Mouse (Mus musculus) right cerebral cortex, postnatal 25 days (tissue): ENCODE results near the gene Tmem260.

Source experiments
- DNase-seq: peaks from one replicate; pipeline ENCODE4 v3.0.0; 2022

The Tmem260 gene

DNA sequence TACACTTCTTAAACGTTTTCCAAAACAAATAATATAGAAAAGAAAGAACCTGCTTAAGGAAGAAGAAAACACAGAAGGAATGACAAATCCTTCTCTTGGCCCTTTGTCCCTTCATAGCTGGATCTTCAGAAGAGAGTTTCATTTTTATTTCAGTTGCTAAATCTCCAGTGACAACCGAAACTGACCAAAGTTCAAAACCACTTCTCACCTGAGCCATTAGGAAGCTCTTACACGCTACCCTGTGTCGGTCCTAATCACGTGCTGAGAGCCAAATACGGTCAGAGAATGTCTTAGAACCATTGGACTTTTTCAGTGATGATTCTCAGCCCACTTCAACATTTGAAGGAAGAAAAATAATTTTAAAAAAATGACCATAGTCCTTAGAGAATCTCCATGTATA lies 36.8 kb downstream of the Tmem260 start:
- DNase-seq: no peak

- no peak for DNase-seq
Measured at GRCm38 (mm10) chr14:48493896-48494295, 48.0 kb downstream of the Tmem260 start.

DNA sequence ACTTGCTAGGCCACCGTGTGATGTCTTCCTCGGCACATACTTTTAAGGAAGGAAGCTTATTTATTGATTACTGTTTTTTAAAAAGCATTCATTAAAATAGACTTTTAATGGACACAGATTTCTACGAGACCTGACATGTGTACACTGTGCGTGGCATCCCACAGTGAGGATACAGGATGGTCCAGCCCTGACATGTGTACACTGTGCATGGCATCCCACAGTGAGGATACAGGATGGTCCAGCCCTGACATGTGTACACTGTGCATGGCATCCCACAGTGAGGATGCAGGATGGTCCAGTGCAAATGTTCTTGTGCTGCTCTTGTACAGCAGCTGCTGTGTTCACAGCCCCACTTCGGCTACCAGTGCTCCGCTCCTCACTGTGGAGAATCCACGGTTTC lies 56.6 kb downstream of the Tmem260 start:
- DNase-seq: no peak

GRCm38 (mm10) chr14:48503691-48504565 lies 58.0 kb downstream of the Tmem260 start:
- no peak for DNase-seq

DNA sequence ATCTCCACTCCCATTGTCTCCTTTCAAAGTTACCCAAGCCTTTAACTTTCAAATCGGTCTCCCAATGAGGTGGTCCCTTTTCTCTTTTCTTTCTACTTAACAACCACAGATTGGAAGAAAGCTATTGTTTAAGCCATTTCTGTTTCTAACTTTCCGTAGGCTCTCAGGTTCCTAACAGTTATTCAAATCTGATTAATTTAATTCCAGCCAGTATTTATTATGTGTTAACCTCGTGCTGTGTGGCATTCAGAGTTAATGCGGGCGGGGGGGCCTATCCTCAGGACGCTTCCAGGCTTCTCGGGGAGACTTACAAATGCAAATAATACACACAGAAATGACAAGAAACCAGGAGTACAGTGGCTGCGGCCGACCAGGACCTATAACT lies 58.6 kb downstream of the Tmem260 start:
- DNase-seq: no peak

DNA sequence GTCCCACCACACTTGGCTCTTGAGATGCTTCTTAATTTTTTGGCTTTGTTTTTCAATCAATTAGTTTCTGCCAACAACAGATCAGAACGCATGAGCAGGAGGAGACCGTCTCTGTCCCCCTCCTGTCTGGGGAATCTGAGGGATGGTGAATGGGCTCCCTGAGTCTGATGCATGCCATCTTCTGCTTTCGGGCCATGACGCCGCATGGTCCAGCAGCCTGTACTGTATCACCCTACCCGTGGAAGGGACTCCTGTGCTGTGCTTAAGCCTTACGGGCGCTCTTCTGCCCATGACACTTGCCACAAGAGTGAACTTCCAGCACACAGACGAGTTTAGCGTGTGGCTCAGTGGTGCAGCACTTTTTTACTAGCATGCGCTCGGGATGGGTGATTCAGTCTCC lies 59.7 kb downstream of the Tmem260 start:
- DNase-seq: no peak

- DNase-seq: no peak
Measured at GRCm38 (mm10) chr14:48507376-48507775, 61.5 kb downstream of the Tmem260 start.

- DNase-seq: no peak
Measured at GRCm38 (mm10) chr14:48509131-48509530, 63.2 kb downstream of the Tmem260 start.

DNA sequence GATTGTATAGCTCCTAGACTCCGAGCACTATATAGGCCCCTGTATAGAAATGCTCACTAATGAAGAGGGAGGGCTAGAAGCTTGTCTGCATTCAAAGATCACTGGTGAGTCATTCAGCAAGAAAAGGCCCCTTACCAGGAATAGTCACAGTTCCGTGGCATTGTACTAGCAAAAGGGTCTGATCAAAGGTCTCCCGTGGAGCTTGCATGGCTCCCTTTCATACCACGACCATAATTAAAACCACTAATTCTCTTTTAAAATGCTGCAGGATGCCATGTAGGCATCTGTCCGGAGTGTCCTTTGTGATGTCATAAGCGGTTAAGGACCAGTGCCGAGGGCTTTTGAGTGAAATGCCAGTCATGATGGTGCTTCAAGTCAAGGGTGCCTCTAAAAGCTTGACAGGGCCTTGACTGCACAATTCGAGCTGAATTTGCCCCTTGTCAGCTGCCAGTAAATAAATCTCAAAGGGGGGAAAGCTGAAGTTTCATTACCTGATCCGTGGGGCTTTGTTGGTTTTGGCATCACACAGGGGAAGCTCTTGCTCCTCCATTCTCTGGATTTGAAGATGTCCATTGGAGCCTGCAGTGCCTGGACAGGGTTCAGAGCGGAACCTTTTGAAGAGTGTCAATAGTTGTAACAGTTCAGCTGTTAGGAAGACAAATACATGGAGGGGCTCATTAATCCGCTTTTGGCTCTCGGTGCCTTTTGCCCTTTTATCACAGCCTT lies 67.3 kb downstream of the Tmem260 start:
- no peak for DNase-seq

DNA sequence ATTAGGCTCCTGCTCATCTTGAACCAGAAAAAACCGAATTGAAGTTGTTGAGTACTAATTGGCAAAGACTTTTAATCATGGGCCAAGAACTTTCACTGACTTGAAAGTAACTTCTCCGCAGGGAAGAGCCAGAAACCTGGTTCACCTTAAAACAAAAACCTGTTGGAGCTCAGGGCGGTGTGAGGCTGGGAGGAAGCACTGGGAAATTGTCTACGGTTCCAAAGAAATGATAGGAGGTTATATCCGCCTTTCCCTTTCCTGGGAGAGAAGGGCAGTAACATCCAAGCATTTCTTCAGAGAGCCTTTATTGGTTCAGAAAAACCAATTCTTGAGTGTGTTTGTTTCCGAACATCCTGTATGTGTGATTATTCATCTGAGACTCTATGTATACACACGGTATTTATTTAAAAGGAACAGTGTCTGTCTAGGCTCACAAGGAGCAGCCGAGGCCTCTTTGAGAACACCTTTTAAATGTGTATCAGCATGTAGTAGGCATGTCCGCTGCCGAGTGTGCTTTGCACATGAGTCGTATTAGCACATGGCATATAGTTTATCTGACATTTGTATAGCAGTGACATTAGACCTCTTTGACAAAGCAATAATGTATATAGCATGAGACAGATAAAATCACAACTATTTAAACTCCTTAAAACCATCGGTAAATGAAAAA lies 68.0 kb downstream of the Tmem260 start:
- no peak for DNase-seq

- DNase-seq: no peak
Measured at GRCm38 (mm10) chr14:48514620-48515019, 68.7 kb downstream of the Tmem260 start.

DNA sequence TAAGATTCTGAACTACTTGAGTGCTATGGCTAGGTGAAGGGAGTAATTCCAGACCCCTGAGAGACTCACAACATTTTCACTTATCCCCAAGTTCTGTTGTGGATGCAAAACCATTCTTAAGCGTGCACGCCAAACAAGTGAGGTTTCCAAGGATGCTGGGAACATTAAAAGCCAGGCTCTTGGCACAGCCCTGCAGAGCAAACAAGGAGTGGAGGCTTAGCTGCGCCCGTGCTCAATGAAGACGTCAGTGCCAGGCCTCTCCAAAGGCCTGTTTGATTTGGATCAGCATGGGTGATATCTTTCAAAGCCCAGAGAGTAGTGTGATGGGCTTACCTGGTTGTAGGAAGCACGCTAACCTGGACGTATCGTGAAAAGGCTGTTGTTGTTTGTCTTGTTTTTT lies 69.6 kb downstream of the Tmem260 start:
- no peak for DNase-seq

- no peak for DNase-seq
Measured at GRCm38 (mm10) chr14:48523361-48523760, 77.4 kb downstream of the Tmem260 start.

- no peak for DNase-seq
Measured at GRCm38 (mm10) chr14:48524135-48524534, 78.2 kb downstream of the Tmem260 start.

DNA sequence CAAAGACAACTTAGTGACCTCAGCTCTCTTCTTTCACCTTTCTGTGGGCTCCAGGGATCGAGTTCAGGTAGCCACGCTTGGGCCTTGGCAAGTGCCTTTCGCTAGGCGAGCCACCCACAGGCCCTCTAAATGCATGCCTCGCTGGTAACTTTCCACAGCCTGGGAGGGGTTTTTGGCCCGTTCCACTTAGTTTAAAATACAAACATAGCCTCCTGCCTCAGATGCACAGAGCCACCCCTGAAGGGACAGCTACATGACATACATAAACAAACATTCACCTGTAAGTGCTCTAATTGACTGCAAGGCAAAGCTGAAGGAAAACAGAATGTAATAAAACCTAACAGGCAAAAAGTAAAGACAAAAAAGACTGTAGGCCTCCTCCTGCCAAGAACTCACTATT lies 79.1 kb downstream of the Tmem260 start:
- DNase-seq: no peak

DNA sequence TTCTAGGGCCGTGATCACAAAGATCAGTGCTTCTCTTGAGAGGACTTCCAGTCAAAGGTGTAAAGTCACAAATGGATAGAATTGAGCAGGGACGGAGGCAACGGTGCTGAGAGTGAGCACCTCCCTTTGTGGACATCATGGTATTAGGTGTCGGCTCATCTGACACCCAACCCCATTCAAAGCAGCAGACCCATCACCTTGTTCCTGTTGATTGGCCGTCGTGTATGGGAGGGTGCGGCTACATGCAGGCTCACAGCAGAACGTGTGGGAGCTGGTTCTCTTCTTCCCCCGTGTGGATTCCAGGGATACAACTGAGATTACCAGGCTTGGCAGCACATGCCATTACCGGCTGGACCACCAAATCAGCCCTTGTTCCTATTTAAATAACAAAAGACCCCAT lies 84.7 kb downstream of the Tmem260 start:
- DNase-seq: no peak

DNA sequence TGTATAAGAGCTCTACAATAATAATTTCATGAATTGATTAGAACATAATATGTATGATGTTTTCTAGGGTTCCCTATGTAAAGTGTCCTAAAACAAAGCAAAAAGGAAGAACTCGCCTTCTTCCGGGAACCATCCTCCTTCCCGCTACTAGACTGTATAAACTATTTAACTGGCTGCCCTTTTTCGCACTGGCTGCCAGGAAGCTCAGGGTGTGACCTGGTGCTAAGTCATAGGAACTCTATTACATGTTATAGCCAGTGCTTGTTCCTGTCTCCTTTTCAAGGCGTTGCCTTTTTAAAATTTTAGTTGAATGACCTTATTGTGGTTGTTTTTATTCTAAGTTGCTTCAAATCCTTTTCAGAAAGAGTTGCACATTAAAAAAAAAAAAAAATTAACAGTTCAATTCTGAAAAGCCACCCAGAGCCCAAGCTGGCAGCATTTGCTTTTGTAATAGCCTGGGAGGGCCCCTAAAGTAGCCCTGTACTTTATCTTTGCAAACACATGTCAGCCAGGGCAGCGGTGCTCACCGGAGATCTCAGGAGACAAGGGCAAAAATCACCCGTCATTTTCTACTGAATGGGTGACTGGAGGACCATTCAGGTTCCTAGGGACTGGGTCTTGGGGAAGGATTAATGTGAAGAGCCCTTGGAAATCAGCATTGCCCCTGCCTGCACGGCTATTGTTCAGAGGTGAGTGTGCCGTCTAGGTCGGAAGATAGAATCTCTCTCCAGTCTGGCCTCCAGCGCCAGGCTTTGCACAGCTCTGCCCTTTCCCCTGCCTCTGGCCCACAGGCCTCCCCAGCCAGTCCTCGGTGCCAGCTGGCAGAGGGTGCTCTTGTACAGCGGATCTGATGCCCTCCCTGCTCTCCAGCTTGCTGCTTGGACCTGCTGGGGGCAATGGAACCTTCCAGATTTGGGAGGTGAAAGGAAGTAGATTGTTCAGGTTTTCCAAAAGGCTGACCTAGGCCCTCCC lies 92.2 kb downstream of the Tmem260 start:
- DNase-seq: no peak

- DNase-seq: no peak
Measured at GRCm38 (mm10) chr14:48545166-48545565, 99.2 kb downstream of the Tmem260 start.

GRCm38 (mm10) chr14:48546009-48546408 lies 100.1 kb downstream of the Tmem260 start:
- DNase-seq: no peak

GRCm38 (mm10) chr14:48549703-48550102 lies 103.8 kb downstream of the Tmem260 start:
- DNase-seq: no peak

DNA sequence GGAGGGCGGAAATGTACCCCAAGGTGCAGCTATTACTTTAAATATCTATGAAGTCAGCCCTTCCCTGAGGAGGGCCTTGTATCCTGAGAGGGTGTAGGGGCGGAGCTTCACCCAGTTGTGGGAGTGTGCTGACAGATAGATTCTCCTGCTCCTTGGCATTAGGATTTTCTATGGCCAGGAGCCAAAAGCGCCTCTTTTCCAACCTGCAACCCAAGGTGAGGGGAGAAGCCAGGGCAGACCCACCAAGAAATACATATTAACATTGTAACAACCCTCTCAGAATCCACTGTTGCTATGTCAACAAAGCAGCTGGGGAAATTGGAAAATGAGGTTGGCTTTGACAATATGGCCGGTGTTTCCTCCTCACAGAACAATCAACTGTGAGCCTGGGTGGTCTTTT lies 107.3 kb downstream of the Tmem260 start:
- no peak for DNase-seq

DNA sequence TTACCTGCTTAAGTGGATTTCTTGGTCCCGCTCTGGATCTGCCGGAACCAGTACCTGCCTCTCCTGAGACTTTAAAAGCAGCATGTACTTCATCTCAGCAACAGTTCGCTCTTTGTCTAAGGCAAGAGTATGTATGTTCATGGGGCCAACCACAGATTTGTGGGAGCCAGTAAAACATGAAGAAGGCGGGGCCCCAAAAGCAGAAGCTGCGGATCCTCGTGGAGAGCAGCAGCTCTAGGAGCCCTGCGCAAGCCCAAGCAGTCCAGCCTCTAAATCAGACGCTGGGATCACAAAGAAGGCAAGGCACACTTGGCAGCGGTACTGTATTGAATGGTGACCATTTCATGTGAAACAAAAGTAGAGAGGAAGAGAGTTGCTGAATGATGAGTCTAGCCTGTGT lies 107.8 kb downstream of the Tmem260 start:
- DNase-seq: no peak

DNA sequence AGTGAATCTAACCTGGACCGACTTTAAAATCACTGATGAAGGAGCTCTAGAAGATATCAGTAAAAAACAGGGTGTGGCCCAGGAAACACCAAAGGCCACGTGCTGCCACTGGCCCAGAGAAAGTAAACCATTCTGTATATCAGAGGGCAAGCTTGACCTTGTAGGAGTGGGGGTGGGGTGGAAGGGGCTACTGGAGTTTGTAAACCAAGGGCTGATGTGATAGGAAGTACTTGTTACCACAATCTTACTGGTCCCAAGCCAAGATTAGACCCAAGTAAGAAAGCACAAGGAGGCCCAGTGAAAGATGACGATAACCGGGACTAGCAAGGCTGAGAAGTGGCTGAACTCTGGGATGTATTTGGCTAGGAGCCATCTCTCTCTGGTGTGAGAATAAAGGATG lies 113.1 kb downstream of the Tmem260 start:
- no peak for DNase-seq
